Mouse (Mus musculus) ES-E14 (cell line): ENCODE data around the gene 4930518I15Rik. TPM values are rescaled to one million over a fixed set of nuclear protein-coding genes. Genes with fewer than 3 reads are reported as not detected.

Experiments used
- DNase-seq: peaks from one replicate; pipeline ENCODE4 v3.0.0-alpha.2; 2013; ENCODE audit warnings: low read depth, low spot score
- H3K27ac ChIP-seq: 2 replicates; pipeline ENCODE4 v1.5.1; 2012; ENCODE audit warnings: low read depth, mild to moderate bottlenecking, low read length, moderate library complexity, mixed read lengths; ENCODE audit not compliant: poor library complexity, insufficient read depth, severe bottlenecking
- H3K36me3 ChIP-seq: 2 replicates; pipeline ENCODE4 v1.6.1; 2012; ENCODE audit warnings: mild to moderate bottlenecking, low read length, moderate library complexity, mixed read lengths; ENCODE audit not compliant: control insufficient read depth, poor library complexity, insufficient read depth, severe bottlenecking
- H3K4me1 ChIP-seq, 2 experiments: fragments of 150-350 bp in 1 of 2; sonication (generic) in 1 of 2; 2 replicates each; pipeline ENCODE4 v1.6.1; 2012; ENCODE audit warnings: low read length in 2 of 2, mild to moderate bottlenecking in 1 of 2, mixed read lengths in 1 of 2; ENCODE audit not compliant: control insufficient read depth in 2 of 2, insufficient read depth in 2 of 2, poor library complexity in 1 of 2
- H3K4me3 ChIP-seq, 2 experiments: fragments of 150-350 bp in 1 of 2; sonication (generic) in 1 of 2; 2 replicates each; pipeline ENCODE4 v1.5.1; 2012; ENCODE audit warnings: low read length in 2 of 2, low read depth in 1 of 2, mild to moderate bottlenecking in 1 of 2, mixed read lengths in 1 of 2; ENCODE audit not compliant: insufficient read depth in 1 of 2, poor library complexity in 1 of 2, severe bottlenecking in 1 of 2
- H3K9ac ChIP-seq: 2 replicates; pipeline ENCODE4 v1.6.1; 2012; ENCODE audit warnings: low read depth, mild to moderate bottlenecking, low read length, mixed read lengths; ENCODE audit not compliant: poor library complexity, insufficient read depth, severe bottlenecking
- H3K9me3 ChIP-seq: fragments of 150-350 bp; sonication (generic); 2 replicates; pipeline ENCODE4 v1.6.1; 2012; ENCODE audit warnings: low read depth, mild to moderate bottlenecking, low read length; ENCODE audit not compliant: control insufficient read depth, insufficient read depth
- CHD2 ChIP-seq: IDR thresholded peaks from 2 replicates; pipeline ENCODE4 v1.6.1; 2014; ENCODE audit warnings: mild to moderate bottlenecking, low read depth, low read length, inconsistent platforms
- HCFC1 ChIP-seq: IDR thresholded peaks from 2 replicates; pipeline ENCODE4 v1.6.1; 2012; ENCODE audit warnings: low read length, inconsistent platforms, borderline replicate concordance; ENCODE audit not compliant: insufficient read depth
- MAFK ChIP-seq: IDR thresholded peaks from 2 replicates; pipeline ENCODE4 v1.6.1; 2014; ENCODE audit warnings: mild to moderate bottlenecking, low read depth, low read length, inconsistent platforms; ENCODE audit not compliant: insufficient read depth
- ZC3H11A ChIP-seq: IDR thresholded peaks from 2 replicates; pipeline ENCODE4 v1.6.1; 2012; ENCODE audit warnings: low read depth, mild to moderate bottlenecking, inconsistent platforms, low read length, borderline replicate concordance
- ZNF384 ChIP-seq: IDR thresholded peaks from 2 replicates; pipeline ENCODE4 v1.6.1; 2012; ENCODE audit warnings: low read depth, low read length, inconsistent platforms
- in situ Hi-C, 2 experiments: fragments of 600-800 bp; cut with MboI; formaldehyde crosslinking; loops; one replicate each; pipeline ENCODE4 v1.15.1; 2025; ENCODE audit warnings: low sequenced_read_pairs in 2 of 2, inconsistent platforms in 1 of 2; ENCODE audit not compliant: unreplicated experiment in 2 of 2
- total RNA-seq: library from RNA; depleted of rRNA; stranded (reverse); fragments of 300-350 nt; gene quantifications from 2 replicates; pipeline ENCODE4 v1.2.3, GENCODE M21; 2012

Gene 4930518I15Rik
- total RNA-seq, 1 experiment: 0.89 TPM

- peaks cover 17% of the 10 kb centered on the region for H3K36me3 ChIP-seq
- H3K4me1 ChIP-seq: peaks cover 2 to 5% of the 10 kb centered on the region in 2 experiments; a peak in 1 of 4 replicates
- H3K4me3 ChIP-seq: no peak overlapping the region
- no peak for DNase-seq
- H3K9ac ChIP-seq: no peak overlapping the region
- in situ Hi-C loops: no loop called here
- H3K9me3 ChIP-seq: no peaks in the 10 kb centered on the region
- H3K27ac ChIP-seq: no peak overlapping the region
- TF ChIP-seq MAFK (no peak), HCFC1 (no peak), ZC3H11A (no peak), ZNF384 (no peak), CHD2 (no peak)
Measured at GRCm38 (mm10) chr2:156874047-156874759, 16.5 kb upstream of the 4930518I15Rik start.

GRCm38 (mm10) chr2:156873629-156874028, 15.9 kb upstream of the 4930518I15Rik start:
- in situ Hi-C loops: no loop called here
- Histone ChIP-seq H3K36me3 (peaks cover 20% of the 10 kb centered on the region), H3K27ac (no peak overlapping the region), H3K9ac (no peak overlapping the region), H3K9me3 (no peaks in the 10 kb centered on the region), H3K4me1 (peaks cover 2 to 5% of the 10 kb centered on the region in 2 experiments; a peak in 1 of 4 replicates), H3K4me3 (no peak overlapping the region)
- TF ChIP-seq ZC3H11A (no peak; the same call in 1 of the 2 replicates), HCFC1 (no peak), CHD2 (no peak), ZNF384 (no peak), MAFK (no peak)
- peak; percentile 40 for DNase-seq

GRCm38 (mm10) chr2:156870519-156870918, 12.8 kb upstream of the 4930518I15Rik start:
- DNase-seq: no peak
- TF ChIP-seq ZNF384 (no peak), ZC3H11A (no peak), MAFK (no peak), HCFC1 (no peak), CHD2 (no peak)
- Histone ChIP-seq H3K4me3 (no peak overlapping the region), H3K4me1 (peaks cover 2 to 5% of the 10 kb centered on the region in 2 experiments; a peak in 1 of 4 replicates), H3K9ac (no peak overlapping the region), H3K27ac (no peak overlapping the region), H3K9me3 (no peaks in the 10 kb centered on the region), H3K36me3 (peaks cover 32% of the 10 kb centered on the region)
- in situ Hi-C loops: no loop called here

GRCm38 (mm10) chr2:156869554-156869953, 11.8 kb upstream of the 4930518I15Rik start:
- H3K4me1 ChIP-seq: peaks cover 2 to 5% of the 10 kb centered on the region in 2 experiments; a peak in 1 of 4 replicates
- TF ChIP-seq ZNF384 (no peak), CHD2 (no peak), ZC3H11A (no peak), HCFC1 (no peak), MAFK (no peak)
- DNase-seq: no peak
- no peak overlapping the region for H3K9ac ChIP-seq
- H3K4me3 ChIP-seq: no peak overlapping the region
- peaks cover 33% of the 10 kb centered on the region for H3K36me3 ChIP-seq
- no peak overlapping the region for H3K27ac ChIP-seq
- in situ Hi-C loops: no loop called here
- H3K9me3 ChIP-seq: no peaks in the 10 kb centered on the region
